7 mouse cellular contexts compared by ENCODE assay signal in the genomic region with DNA sequence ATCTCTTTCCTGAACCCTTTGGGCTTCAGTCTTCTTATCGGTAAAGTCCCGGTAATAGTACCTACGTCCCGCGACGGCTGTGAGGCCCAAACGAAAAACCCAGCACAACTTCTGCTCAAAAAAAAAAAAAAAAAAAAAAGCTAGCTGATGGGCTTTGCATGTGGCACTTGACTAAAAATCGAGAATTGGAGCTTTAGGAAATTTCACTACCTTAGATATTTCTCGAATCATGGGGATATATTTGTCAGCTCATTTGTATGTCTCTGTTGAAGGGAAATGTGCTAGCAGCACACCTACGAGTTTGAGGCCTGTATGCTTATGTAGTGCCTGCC. TPM values are rescaled to one million over a fixed set of nuclear protein-coding genes. Genes with fewer than 3 reads are reported as not detected.
A peak's percentile ranks its signal among the peaks of the same experiment; 100 is the strongest.
DNase-seq lines count a peak whose midpoint lies in the region; ATAC-seq and TF ChIP-seq lines count a peak whose summit lies in the region.

No protein-coding gene starts in this region.

- no peak for ATAC-seq in lung, postnatal 0 days
- no peak for ATAC-seq in limb, embryonic 12.5 days (ENCODE audit: insufficient number of reproducible peaks, insufficient read depth, low FRiP score, low TSS enrichment, low read depth)
- ATAC-seq in stomach, embryonic 14.5 days (ENCODE audit: insufficient number of reproducible peaks, insufficient read depth, low FRiP score, low read depth) = no peak; the same call in 1 of the 2 replicates

- no peaks in the 10 kb centered on the region for H3K4me1 ChIP-seq in lung, postnatal 0 days (ENCODE audit: insufficient read depth, low read depth, low read length)
- 0 out of 2 replicates have a peak, but pooled peaks cover 3% of the 10 kb centered on the region for H3K4me1 ChIP-seq in embryonic fibroblast, embryonic 13.5 days (ENCODE audit: control insufficient read depth, insufficient read depth, low read length)
- peaks cover 5% of the 10 kb centered on the region; the same call in 1 of the 2 replicates for H3K4me1 ChIP-seq in limb, embryonic 12.5 days (replicated peaks)
- H3K4me1 ChIP-seq in stomach, embryonic 14.5 days (ENCODE audit: control insufficient read depth, insufficient read depth, low read length) = no peaks in the 10 kb centered on the region

- TF ChIP-seq POLR2A in embryonic fibroblast, embryonic 13.5 days (IDR thresholded peaks at IDR 0.05; ENCODE audit: low read depth, low read length) = no peak

- WGBS in lung, postnatal 0 days = under 1% methylated on average over 10 of the region's 10 CpGs
- 2% methylated on average over 10 of the region's 10 CpGs for WGBS in limb, embryonic 12.5 days
- WGBS in stomach, embryonic 14.5 days = under 1% methylated on average over 10 of the region's 10 CpGs

- TF ChIP-seq CTCF in lung, postnatal 0 days (IDR thresholded peaks at IDR 0.05) = no peak
- no peak for TF ChIP-seq CTCF in embryonic fibroblast, embryonic 13.5 days (IDR thresholded peaks at IDR 0.05; ENCODE audit: borderline replicate concordance, insufficient read depth, low read length)

- H3K4me3 ChIP-seq in lung, postnatal 0 days (ENCODE audit: low read depth, low read length) = peak overlapping the region; percentile 95
- H3K4me3 ChIP-seq in embryonic fibroblast, embryonic 13.5 days (ENCODE audit: insufficient read depth, low read length) = peak overlapping the region; percentile 84
- peak overlapping the region; percentile 96 for H3K4me3 ChIP-seq in limb, embryonic 12.5 days (replicated peaks)
- peak overlapping the region; percentile 99 for H3K4me3 ChIP-seq in stomach, embryonic 14.5 days (ENCODE audit: low read depth, low read length)

- H3K27ac ChIP-seq in lung, postnatal 0 days (ENCODE audit: low read length) = 0 out of 2 replicates have a peak overlapping the region, but pooled peaks have one; percentile 84
- H3K27ac ChIP-seq in embryonic fibroblast, embryonic 13.5 days (ENCODE audit: insufficient read depth, low read length) = no peak overlapping the region
- no peak overlapping the region; the same call in 1 of the 2 replicates for H3K27ac ChIP-seq in limb, embryonic 12.5 days
- no peak overlapping the region for H3K27ac ChIP-seq in stomach, embryonic 14.5 days (ENCODE audit: low read length)

- DNase-seq in lung, postnatal 0 days (ENCODE audit: low spot score) = no peak
- no peak for DNase-seq in lung, postnatal 36 days
- no peak for DNase-seq in thymus, postnatal 25 days
- DNase-seq in spleen, adult 12 weeks (ENCODE audit: low spot score) = no peak

- no peaks in the 10 kb centered on the region for H3K27me3 ChIP-seq in lung, postnatal 0 days (replicated peaks; ENCODE audit: insufficient read depth, low read length)
- H3K27me3 ChIP-seq in limb, embryonic 12.5 days = no peaks in the 10 kb centered on the region
- H3K27me3 ChIP-seq in stomach, embryonic 14.5 days (ENCODE audit: control insufficient read depth, insufficient read depth, low read length) = no peaks in the 10 kb centered on the region

- peak overlapping the region; percentile 69 for H3K4me2 ChIP-seq in lung, postnatal 0 days (replicated peaks; ENCODE audit: low read depth, low read length)
- peak overlapping the region; percentile 60 for H3K4me2 ChIP-seq in limb, embryonic 12.5 days
- H3K4me2 ChIP-seq in stomach, embryonic 14.5 days (replicated peaks; ENCODE audit: low read depth, low read length) = peak overlapping the region; percentile 55

- H3K9me3 ChIP-seq in lung, postnatal 0 days (ENCODE audit: low read length) = no peaks in the 10 kb centered on the region
- H3K9me3 ChIP-seq in limb, embryonic 12.5 days = no peaks in the 10 kb centered on the region
- H3K9me3 ChIP-seq in stomach, embryonic 14.5 days (ENCODE audit: control insufficient read depth, low read depth, low read length) = no peaks in the 10 kb centered on the region

- peak overlapping the region; percentile 87 for H3K9ac ChIP-seq in lung, postnatal 0 days (replicated peaks; ENCODE audit: low read depth)
- peak overlapping the region; percentile 94 for H3K9ac ChIP-seq in limb, embryonic 12.5 days (replicated peaks)
- peak overlapping the region; percentile 88 for H3K9ac ChIP-seq in stomach, embryonic 14.5 days (replicated peaks; ENCODE audit: low read depth, low read length)

- no peaks in the 10 kb centered on the region; the same call in 1 of the 2 replicates for H3K36me3 ChIP-seq in lung, postnatal 0 days (ENCODE audit: insufficient read depth, low read length)
- H3K36me3 ChIP-seq in limb, embryonic 12.5 days = peaks cover 10% of the 10 kb centered on the region; the same call in 1 of the 2 replicates
- H3K36me3 ChIP-seq in stomach, embryonic 14.5 days (ENCODE audit: control insufficient read depth, insufficient read depth, low read length) = peaks cover 3% of the 10 kb centered on the region; the same call in 1 of the 2 replicates

- TF ChIP-seq EP300 in lung, postnatal 0 days (IDR thresholded peaks at IDR 0.05) = no peak

RNA-seq across cellular contexts. Expression of a gene that starts 0.9 kb away (rescaled TPM):
- 248 and 254 TPM in 2 replicates for polyA plus RNA-seq in lung, postnatal 0 days (2015; fragmentation: Nextera tagmentation; extraction: Ambion mirVana)
- 220 and 227 TPM in 2 replicates for polyA plus RNA-seq in embryonic fibroblast, embryonic 13.5 days (2011; ENCODE audit: insufficient read length, low read depth, missing spikeins)
- polyA plus RNA-seq in limb, embryonic 12.5 days (2016; fragmentation: Nextera tagmentation; extraction: Ambion mirVana) = 365 and 384 TPM in 2 replicates
- 299 and 311 TPM in 2 replicates for polyA plus RNA-seq in stomach, embryonic 14.5 days (2014; fragmentation: Nextera tagmentation; extraction: Ambion mirVana)

RNA-seq across cellular contexts. Expression of a gene that starts 32.5 kb away (rescaled TPM):
- polyA plus RNA-seq in lung, postnatal 0 days (2015; fragmentation: Nextera tagmentation; extraction: Ambion mirVana) = 3.2 and 3.6 TPM in 2 replicates
- 103 and 123 TPM in 2 replicates for polyA plus RNA-seq in embryonic fibroblast, embryonic 13.5 days (2011; ENCODE audit: insufficient read length, low read depth, missing spikeins)
- 22.3 and 25.6 TPM in 2 replicates for polyA plus RNA-seq in limb, embryonic 12.5 days (2016; fragmentation: Nextera tagmentation; extraction: Ambion mirVana)
- polyA plus RNA-seq in stomach, embryonic 14.5 days (2014; fragmentation: Nextera tagmentation; extraction: Ambion mirVana) = 21.3 and 23.3 TPM in 2 replicates
